Mouse (Mus musculus) cortical plate, adult 2 months (tissue): ENCODE data around the gene Rufy4.

Experiments
- CTCF ChIP-seq: fragments of 200-500 bp; IDR thresholded peaks from 2 replicates; pipeline ENCODE4 v1.5.1; 2011; ENCODE audit warnings: mild to moderate bottlenecking, control low read depth, low read length; ENCODE audit not compliant: insufficient read depth; ENCODE audit errors: extremely low read depth
- POLR2A ChIP-seq: fragments of 200-500 bp; IDR thresholded peaks from 2 replicates; pipeline ENCODE4 v1.6.1; 2011; ENCODE audit warnings: mild to moderate bottlenecking, low read length, control low read depth; ENCODE audit not compliant: insufficient read depth; ENCODE audit errors: extremely low read depth

DNA sequence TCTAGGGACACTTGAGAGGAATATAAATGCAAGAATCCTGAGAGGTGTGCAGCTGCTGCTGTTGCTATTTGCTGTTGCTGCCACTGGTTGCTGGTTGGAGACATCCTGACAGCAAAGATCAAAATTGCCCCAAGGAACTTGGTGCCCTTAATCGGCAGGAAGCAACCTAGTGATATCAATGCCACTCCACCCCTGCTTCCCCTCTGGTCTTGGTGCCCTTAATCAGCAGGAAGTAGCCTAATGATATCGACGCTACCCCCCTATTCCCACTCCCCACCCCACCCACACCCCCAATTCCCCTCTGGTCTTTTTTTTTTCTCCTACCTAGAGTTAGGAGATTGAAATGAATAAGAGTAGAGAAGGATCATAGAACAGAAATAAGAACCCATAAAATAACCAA lies 47.4 kb downstream of the Rufy4 start:
- no peak for TF ChIP-seq CTCF
- no peak for TF ChIP-seq POLR2A
